Mouse (Mus musculus) limb, embryonic 14.5 days (tissue): ENCODE measurements around the gene Akr7a5. TPM values are rescaled to one million over a fixed set of nuclear protein-coding genes. Genes with fewer than 3 reads are reported as not detected.

ENCODE experiments used
- ATAC-seq: fragments of 200-750 bp; cut with Nextera tagmentation; 2 replicates; pipeline ENCODE4 v1.8.0; 2017; ENCODE audit warnings: low read depth, moderate number of reproducible peaks, moderate TSS enrichment; ENCODE audit not compliant: low FRiP score
- DNase-seq: peaks from one replicate; pipeline ENCODE4 v3.0.0-alpha.2; 2015; ENCODE audit warnings: low spot score
- H3K27ac ChIP-seq: fragments of 300-500 bp; sonication (generic); replicated peaks from 2 replicates; pipeline ENCODE4 v1.5.1; 2014; ENCODE audit warnings: low read depth, mild to moderate bottlenecking, low read length, moderate library complexity, mixed read lengths
- H3K27me3 ChIP-seq: fragments of 300-500 bp; sonication (generic); 2 replicates; pipeline ENCODE4 v1.6.1; 2014; ENCODE audit warnings: low read length, mixed read lengths; ENCODE audit not compliant: control insufficient read depth, insufficient read depth
- H3K36me3 ChIP-seq: fragments of 300-500 bp; sonication (generic); 2 replicates; pipeline ENCODE4 v1.6.1; 2014; ENCODE audit warnings: mild to moderate bottlenecking, low read length, moderate library complexity, mixed read lengths; ENCODE audit not compliant: control insufficient read depth, insufficient read depth
- H3K4me1 ChIP-seq: fragments of 300-500 bp; sonication (generic); 2 replicates; pipeline ENCODE4 v1.6.1; 2014; ENCODE audit warnings: antibody characterized with exemption, low read length, mixed read lengths; ENCODE audit not compliant: control insufficient read depth, insufficient read depth
- H3K4me2 ChIP-seq: fragments of 300-500 bp; sonication (generic); replicated peaks from 2 replicates; pipeline ENCODE4 v1.6.1; 2014; ENCODE audit warnings: low read depth, mild to moderate bottlenecking, low read length, moderate library complexity; ENCODE audit not compliant: severe bottlenecking
- H3K4me3 ChIP-seq: fragments of 300-500 bp; sonication (generic); replicated peaks from 2 replicates; pipeline ENCODE4 v1.5.1; 2014; ENCODE audit warnings: low read length
- H3K9ac ChIP-seq: fragments of 300-500 bp; sonication (generic); 2 replicates; pipeline ENCODE4 v1.6.1; 2014; ENCODE audit warnings: mild to moderate bottlenecking, low read depth, low read length, moderate library complexity; ENCODE audit not compliant: severe bottlenecking
- H3K9me3 ChIP-seq: fragments of 300-500 bp; sonication (generic); 2 replicates; pipeline ENCODE4 v1.6.1; 2016; ENCODE audit warnings: low read length; ENCODE audit not compliant: control insufficient read depth
- POLR2A ChIP-seq: fragments of 200-500 bp; IDR thresholded peaks from 2 replicates; pipeline ENCODE4 v1.8.0; 2012; ENCODE audit warnings: inconsistent platforms, mild to moderate bottlenecking, moderate library complexity, borderline replicate concordance; ENCODE audit not compliant: insufficient read depth, insufficient read length; ENCODE audit errors: extremely low read depth
- WGBS: fragments of 180-500 bp; shearing (Covaris S2); extraction: QIAGEN DNeasy Blood & Tissue Kit; methylation state at CpG from one replicate; pipeline ENCODE4 v1.1.7; 2014; 5-methylcytosine and 5-hydroxymethylcytosine counted together
- polyA plus RNA-seq, 2 experiments: library from polyadenylated mRNA; depleted of rRNA in 1 of 2; stranded (reverse) in 1 of 2; unstranded in 1 of 2; fragments of >200 nt; fragmentation: Nextera tagmentation in 1 of 2; extraction: Ambion mirVana in 1 of 2; gene quantifications; 2 replicates each; pipeline versions ENCODE4 v1.2.1 to v1.2.3; 2012 to 2014

The Akr7a5 gene
- polyA plus RNA-seq, 2 experiments, result 28.5 to 84.8 TPM

- DNase-seq (no peak), ATAC-seq (no peak)
- Histone ChIP-seq H3K9me3 (no peaks in the 10 kb centered on the region), H3K27ac (no peak overlapping the region), H3K9ac (no peak overlapping the region), H3K36me3 (no peaks in the 10 kb centered on the region), H3K27me3 (0 out of 2 replicates have a peak, but pooled peaks cover 5% of the 10 kb centered on the region), H3K4me2 (no peak overlapping the region), H3K4me3 (no peak overlapping the region), H3K4me1 (no peaks in the 10 kb centered on the region)
- WGBS, result 53% methylated on average over 33 of the region's 33 CpGs
- no peak for TF ChIP-seq POLR2A
These were observed 27.6 kb downstream of the Akr7a5 start for GRCm38 (mm10) chr4:139338145-139338544.

- no peak overlapping the region for H3K4me2 ChIP-seq
- no peak for ATAC-seq
- TF ChIP-seq POLR2A, result no peak
These were observed 30.3 kb downstream of the Akr7a5 start for GRCm38 (mm10) chr4:139340835-139341234.

GRCm38 (mm10) chr4:139341556-139342233, 31.2 kb downstream of the Akr7a5 start:
- Histone ChIP-seq H3K27me3 (0 out of 2 replicates have a peak, but pooled peaks cover 5% of the 10 kb centered on the region), H3K36me3 (peaks cover 12% of the 10 kb centered on the region)

More at GRCm38 (mm10) chr4:139340835-139341234, 30.3 kb downstream of the Akr7a5 start:
- Histone ChIP-seq H3K9me3 (no peaks in the 10 kb centered on the region), H3K27ac (no peak overlapping the region), H3K4me3 (no peak overlapping the region), H3K4me1 (no peaks in the 10 kb centered on the region), H3K27me3 (0 out of 2 replicates have a peak, but pooled peaks cover 5% of the 10 kb centered on the region), H3K9ac (no peak overlapping the region), H3K36me3 (peaks cover 5% of the 10 kb centered on the region; the same call in 1 of the 2 replicates)
- DNase-seq, result no peak
- 80% methylated on average over 4 of the region's 4 CpGs for WGBS

GRCm38 (mm10) chr4:139343718-139344117, 33.2 kb downstream of the Akr7a5 start:
- H3K9ac ChIP-seq, result no peak overlapping the region

More at GRCm38 (mm10) chr4:139341556-139342233, 31.2 kb downstream of the Akr7a5 start:
- H3K9ac ChIP-seq, result no peak overlapping the region
- no peak overlapping the region for H3K4me2 ChIP-seq
- no peak overlapping the region for H3K4me3 ChIP-seq
- no peak for DNase-seq
- TF ChIP-seq POLR2A, result no peak
- H3K9me3 ChIP-seq, result no peaks in the 10 kb centered on the region
- H3K4me1 ChIP-seq, result no peaks in the 10 kb centered on the region
- H3K27ac ChIP-seq, result no peak overlapping the region
- WGBS, result 80% methylated on average over 7 of the region's 7 CpGs
- ATAC-seq, result no peak

GRCm38 (mm10) chr4:139345416-139346019, 35.0 kb downstream of the Akr7a5 start:
- no peak for ATAC-seq
- peaks cover 42% of the 10 kb centered on the region for H3K36me3 ChIP-seq
- TF ChIP-seq POLR2A, result no peak

More at GRCm38 (mm10) chr4:139343718-139344117, 33.2 kb downstream of the Akr7a5 start:
- Histone ChIP-seq H3K27me3 (no peaks in the 10 kb centered on the region), H3K27ac (no peak overlapping the region), H3K4me3 (no peak overlapping the region), H3K36me3 (peaks cover 29% of the 10 kb centered on the region), H3K9me3 (no peaks in the 10 kb centered on the region), H3K4me2 (no peak overlapping the region), H3K4me1 (no peaks in the 10 kb centered on the region)
- TF ChIP-seq POLR2A, result no peak
- ATAC-seq (no peak), DNase-seq (no peak)
- WGBS, result 73% methylated on average over 5 of the region's 5 CpGs

More at GRCm38 (mm10) chr4:139345416-139346019, 35.0 kb downstream of the Akr7a5 start:
- Histone ChIP-seq H3K9me3 (no peaks in the 10 kb centered on the region), H3K9ac (no peak overlapping the region), H3K27me3 (no peaks in the 10 kb centered on the region), H3K4me2 (no peak overlapping the region), H3K4me3 (no peak overlapping the region), H3K27ac (no peak overlapping the region), H3K4me1 (no peaks in the 10 kb centered on the region)
- DNase-seq, result no peak
- 81% methylated on average over 23 of the region's 23 CpGs for WGBS
